In genomic region chr13:23299999-23300341, GRCm38 (mm10) we compare ENCODE assay signal across 8 mouse cellular contexts. TPM values are rescaled to one million over a fixed set of nuclear protein-coding genes. Genes with fewer than 3 reads are reported as not detected.
DNase-seq lines count a peak whose midpoint lies in the region; ATAC-seq and TF ChIP-seq lines count a peak whose summit lies in the region.

No protein-coding gene starts in this region.

- no peak overlapping the region for H3K27ac ChIP-seq in gastrocnemius, adult 2 months
- peak overlapping the region; percentile 36; the same call in 1 of the 2 replicates for H3K27ac ChIP-seq in hindbrain, embryonic 10.5 days
- no peak overlapping the region for H3K27ac ChIP-seq in limb, embryonic 11.5 days (replicated peaks; ENCODE audit: low read depth, low read length)
- H3K27ac ChIP-seq in midbrain, embryonic 16.5 days (ENCODE audit: low read length), result no peak overlapping the region

- H3K4me2 ChIP-seq in limb, embryonic 11.5 days (ENCODE audit: low read depth, severe bottlenecking), result peak overlapping the region; percentile 64
- peak overlapping the region; percentile 78 for H3K4me2 ChIP-seq in midbrain, embryonic 16.5 days (ENCODE audit: low read length)

- WGBS in hindbrain, embryonic 10.5 days, result under 1% methylated on average over 13 of the region's 13 CpGs
- under 1% methylated on average over 13 of the region's 13 CpGs for WGBS in limb, embryonic 11.5 days
- WGBS in midbrain, embryonic 16.5 days, result 2% methylated on average over 13 of the region's 13 CpGs

- H3K9ac ChIP-seq in limb, embryonic 11.5 days (ENCODE audit: low read length), result no peak overlapping the region; the same call in 1 of the 2 replicates
- H3K9ac ChIP-seq in midbrain, embryonic 16.5 days (ENCODE audit: low read depth, low read length), result peak overlapping the region; percentile 51

- TF ChIP-seq CTCF in gastrocnemius, adult 2 months (IDR thresholded peaks at IDR 0.05), result no peak
- TF ChIP-seq CTCF in E14TG2a.4 (conservative IDR thresholded peaks at IDR 0.05; ENCODE audit: low read length), result no peak

- H3K9me3 ChIP-seq in E14TG2a.4 (ENCODE audit: low read length), result no peaks in the 10 kb centered on the region
- H3K9me3 ChIP-seq in hindbrain, embryonic 10.5 days, result no peaks in the 10 kb centered on the region
- H3K9me3 ChIP-seq in limb, embryonic 11.5 days (ENCODE audit: control insufficient read depth, low read length), result no peaks in the 10 kb centered on the region
- H3K9me3 ChIP-seq in midbrain, embryonic 16.5 days (replicated peaks; ENCODE audit: control insufficient read depth, low read length, poor library complexity, severe bottlenecking), result no peaks in the 10 kb centered on the region

- intact Hi-C loops in gastrocnemius, adult 2 months (cut with DNase I), result loop anchor here (10.0 kb wide), 1 partner anchor 105 kb away; no protein-coding TSS in a partner anchor

- DNase-seq in gastrocnemius, adult 2 months, result no peak
- DNase-seq in gastrocnemius, adult 8-10 months (ENCODE audit: low spot score in 2 of 2), result no peak
- DNase-seq in embryo, embryonic 10.5 days (ENCODE audit: low spot score), result peak; percentile 97
- peak; percentile 86 for DNase-seq in hindbrain, embryonic 10.5 days (ENCODE audit: low spot score)
- peak; percentile 94 for DNase-seq in limb, embryonic 11.5 days (ENCODE audit: low spot score)
- no peak for DNase-seq in spleen, adult 12 weeks (ENCODE audit: low spot score)

- H3K4me1 ChIP-seq in E14TG2a.4 (replicated peaks; ENCODE audit: low read depth, low read length), result peaks cover 31% of the 10 kb centered on the region
- peaks cover 17% of the 10 kb centered on the region; the same call in 1 of the 2 replicates for H3K4me1 ChIP-seq in hindbrain, embryonic 10.5 days (replicated peaks)
- H3K4me1 ChIP-seq in limb, embryonic 11.5 days (ENCODE audit: control insufficient read depth, insufficient read depth, low read length), result no peaks in the 10 kb centered on the region
- H3K4me1 ChIP-seq in midbrain, embryonic 16.5 days (ENCODE audit: control insufficient read depth, insufficient read depth, low read length), result peaks cover 3% of the 10 kb centered on the region

- peak overlapping the region; percentile 60 for H3K4me3 ChIP-seq in gastrocnemius, adult 2 months
- peak overlapping the region; percentile 93 for H3K4me3 ChIP-seq in E14TG2a.4 (replicated peaks; ENCODE audit: low read length)
- peak overlapping the region; percentile 63 for H3K4me3 ChIP-seq in hindbrain, embryonic 10.5 days
- peak overlapping the region; percentile 50 for H3K4me3 ChIP-seq in limb, embryonic 11.5 days (ENCODE audit: low read depth, low read length)
- H3K4me3 ChIP-seq in midbrain, embryonic 16.5 days (ENCODE audit: low read depth, low read length), result peak overlapping the region; percentile 48

- H3K27me3 ChIP-seq in E14TG2a.4 (ENCODE audit: insufficient read depth, low read length), result peaks cover 3% of the 10 kb centered on the region; the same call in 1 of the 2 replicates
- H3K27me3 ChIP-seq in hindbrain, embryonic 10.5 days (ENCODE audit: insufficient read depth, poor library complexity, severe bottlenecking), result no peaks in the 10 kb centered on the region
- H3K27me3 ChIP-seq in limb, embryonic 11.5 days (ENCODE audit: control insufficient read depth, insufficient read depth, low read length), result no peaks in the 10 kb centered on the region
- H3K27me3 ChIP-seq in midbrain, embryonic 16.5 days (ENCODE audit: control insufficient read depth, insufficient read depth, low read depth, low read length), result peaks cover 16% of the 10 kb centered on the region

- no peaks in the 10 kb centered on the region for H3K36me3 ChIP-seq in E14TG2a.4 (ENCODE audit: insufficient read depth, low read length)
- H3K36me3 ChIP-seq in hindbrain, embryonic 10.5 days, result no peaks in the 10 kb centered on the region
- H3K36me3 ChIP-seq in limb, embryonic 11.5 days (ENCODE audit: control insufficient read depth, insufficient read depth, low read length), result no peaks in the 10 kb centered on the region
- no peaks in the 10 kb centered on the region for H3K36me3 ChIP-seq in midbrain, embryonic 16.5 days (ENCODE audit: control insufficient read depth, insufficient read depth, low read length)

- ATAC-seq in limb, embryonic 11.5 days (ENCODE audit: insufficient number of reproducible peaks, low FRiP score, low TSS enrichment, low read depth), result no peak
- ATAC-seq in midbrain, embryonic 16.5 days, result peak; percentile 63; the same call in 1 of the 2 replicates

RNA-seq across cellular contexts. Expression of gene Vmn1r223, which starts 53.0 kb away (rescaled TPM):
- total RNA-seq in gastrocnemius, adult 2 months (2021), result not detected
- not detected for total RNA-seq in gastrocnemius, adult 8-10 months (2022)
- polyA plus RNA-seq in hindbrain, embryonic 10.5 days (2016; fragmentation: Nextera tagmentation; extraction: Ambion mirVana), result not detected in 2 replicates
- polyA plus RNA-seq in limb, embryonic 11.5 days (2014; fragmentation: Nextera tagmentation; extraction: Ambion mirVana), result 0.04 TPM in 1 of 2 replicates, not detected in the other
- polyA plus RNA-seq in midbrain, embryonic 16.5 days (2015; fragmentation: Nextera tagmentation; extraction: Ambion mirVana), result not detected in 2 replicates

Comparison
In these comparisons a context has a peak if more than half of its experiments do, and no peak if none do; other contexts are left out.
1. DNase-seq: peak in embryo, embryonic 10.5 days (single experiment), hindbrain, embryonic 10.5 days (single experiment) and limb, embryonic 11.5 days (single experiment); none in gastrocnemius, adult 2 months (single experiment), gastrocnemius, adult 8-10 months (0 of 2) and spleen, adult 12 weeks (single experiment).
2. Peak in every context shown above with its lines, with median percentiles within 50 percentile points of each other: H3K4me3 ChIP-seq.